Mouse (Mus musculus) ES-E14 (cell line): Measurements from ENCODE around the gene Fau.

Experiments
- MAFK ChIP-seq: IDR thresholded peaks from 2 replicates; pipeline ENCODE4 v1.6.1; 2014; ENCODE audit warnings: mild to moderate bottlenecking, low read depth, low read length, inconsistent platforms; ENCODE audit not compliant: insufficient read depth
- ZC3H11A ChIP-seq: IDR thresholded peaks from 2 replicates; pipeline ENCODE4 v1.6.1; 2012; ENCODE audit warnings: low read depth, mild to moderate bottlenecking, inconsistent platforms, low read length, borderline replicate concordance

DNA sequence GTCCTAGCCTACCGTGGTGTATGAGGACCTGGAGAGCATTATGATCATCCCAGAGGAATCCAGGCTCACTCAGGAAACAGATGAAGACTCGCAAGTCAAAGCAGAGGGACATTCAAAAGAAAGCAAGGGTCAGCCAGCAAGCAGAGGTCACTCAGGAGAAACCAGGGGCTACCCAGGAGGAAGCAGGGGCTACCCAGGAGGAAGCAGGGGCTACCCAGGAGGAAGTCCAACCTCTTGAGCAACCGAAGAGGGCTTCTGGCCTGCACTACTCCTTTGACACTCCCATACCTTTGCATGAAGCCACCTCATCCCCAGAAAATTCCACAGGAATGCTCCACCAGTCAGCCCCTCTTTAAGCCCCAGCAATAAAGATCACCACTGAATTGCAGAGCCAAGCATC is 40.2 kb downstream of the Fau start:
- TF ChIP-seq MAFK (no peak), ZC3H11A (no peak)
